Mouse (Mus musculus) spleen, adult 2 months (tissue): Measurements from ENCODE around the gene Vmn1r217.

Source experiments
- CTCF ChIP-seq: fragments of 200-500 bp; IDR thresholded peaks from 2 replicates; pipeline ENCODE4 v1.5.1; 2011; ENCODE audit warnings: mild to moderate bottlenecking, inconsistent platforms; ENCODE audit not compliant: insufficient read depth, insufficient read length, insufficient replicate concordance; ENCODE audit errors: extremely low read depth
- POLR2A ChIP-seq: fragments of 200-500 bp; IDR thresholded peaks from 2 replicates; pipeline ENCODE4 v1.6.1; 2011; ENCODE audit warnings: low read depth, low read length, inconsistent platforms

GRCm38 (mm10) chr13:23138880-23139279 is 20.9 kb upstream of the Vmn1r217 start:
- TF ChIP-seq POLR2A (no peak), CTCF (no peak)
